Mouse (Mus musculus): Measurements from ENCODE around the gene Krtap19-1.

DNA sequence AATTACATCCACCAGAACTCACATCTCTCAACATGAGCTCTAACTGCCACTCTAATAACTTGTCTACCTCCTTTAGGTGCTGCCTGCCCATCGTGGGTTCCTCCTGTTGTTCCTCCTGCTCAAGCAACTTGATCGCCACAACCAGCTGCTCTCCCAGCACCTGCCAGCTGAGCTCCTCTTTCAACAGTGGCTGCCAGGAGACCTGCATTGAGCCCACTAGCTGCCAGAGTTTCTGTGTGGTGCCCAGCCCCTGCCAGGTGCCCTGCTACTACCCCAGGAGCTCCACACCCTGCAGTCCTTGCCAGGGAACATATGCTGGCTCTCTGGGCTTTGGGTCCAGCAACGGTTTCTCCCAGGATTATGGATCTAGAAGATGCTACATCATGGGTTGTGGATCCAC lies 49.1 kb downstream of the Krtap19-1 start, which contains the start of gene Krtap15:
- TF ChIP-seq CHD2 (IDR thresholded peaks at IDR 0.05; ENCODE audit: low read depth, low read length) (no peak), MAFK (IDR thresholded peaks at IDR 0.05; ENCODE audit: insufficient read depth, low read depth, low read length) (no peak), ZNF384 (IDR thresholded peaks at IDR 0.05; ENCODE audit: low read depth, low read length) (no peak), HCFC1 (IDR thresholded peaks at IDR 0.05; ENCODE audit: borderline replicate concordance, insufficient read depth, low read length) (no peak), ZC3H11A (IDR thresholded peaks at IDR 0.05; ENCODE audit: borderline replicate concordance, low read depth, low read length) (no peak)
